Mouse (Mus musculus): ENCODE measurements around the gene Ndufab1.

DNA sequence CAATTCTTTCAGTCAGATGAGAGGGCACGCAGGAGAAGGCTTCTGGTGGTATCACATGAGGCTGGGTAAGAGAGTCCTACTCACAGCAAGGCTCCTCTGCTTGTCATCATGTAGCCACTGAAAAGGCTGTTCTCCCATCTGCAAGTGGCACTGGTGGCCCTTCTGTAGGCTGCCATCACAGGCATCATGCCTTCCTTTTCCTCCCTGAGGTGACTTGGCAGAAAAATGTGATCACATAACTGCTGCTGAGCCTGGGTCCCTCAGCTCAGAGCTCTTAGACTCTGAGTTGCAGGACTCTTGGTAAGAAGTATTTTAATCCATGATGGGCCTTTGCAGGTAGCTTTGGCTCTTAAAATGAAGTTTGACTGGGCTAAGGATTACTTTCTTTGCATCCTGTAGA is 20.6 kb downstream of the Ndufab1 start:
- no peak for TF ChIP-seq CTCF (IDR thresholded peaks at IDR 0.05; ENCODE audit: borderline replicate concordance, insufficient read depth, low read depth, low read length)
- no peak for TF ChIP-seq POLR2A (IDR thresholded peaks at IDR 0.05; ENCODE audit: borderline replicate concordance, insufficient read depth, low read length)
